Mouse (Mus musculus) ovary, postnatal 36 days (tissue): ENCODE data around the gene Strip2.

Source experiments
- DNase-seq: peaks from one replicate; pipeline ENCODE4 v3.0.0; 2022; ENCODE audit warnings: low spot score, mixed read lengths

Strip2 gene

DNA sequence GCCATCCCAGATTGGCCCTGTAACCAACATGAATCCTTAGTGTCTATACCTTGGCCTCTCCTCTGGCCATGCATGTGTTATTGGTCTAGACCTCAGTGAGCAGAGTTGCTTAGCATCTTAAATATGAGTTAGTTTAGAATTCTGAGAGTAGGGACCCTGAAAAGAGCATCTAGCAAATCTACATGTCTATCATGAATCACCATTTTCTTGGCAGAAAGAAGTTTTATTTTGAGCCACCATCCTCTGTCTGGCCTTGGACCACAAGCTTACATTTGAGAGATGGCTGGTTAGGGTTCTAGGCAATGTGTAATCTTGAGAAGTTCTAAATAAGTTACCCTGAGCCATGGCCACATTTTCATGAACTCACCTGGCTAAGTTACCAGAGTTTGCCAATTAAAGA is 13.3 kb downstream of the Strip2 start:
- DNase-seq, result no peak

DNA sequence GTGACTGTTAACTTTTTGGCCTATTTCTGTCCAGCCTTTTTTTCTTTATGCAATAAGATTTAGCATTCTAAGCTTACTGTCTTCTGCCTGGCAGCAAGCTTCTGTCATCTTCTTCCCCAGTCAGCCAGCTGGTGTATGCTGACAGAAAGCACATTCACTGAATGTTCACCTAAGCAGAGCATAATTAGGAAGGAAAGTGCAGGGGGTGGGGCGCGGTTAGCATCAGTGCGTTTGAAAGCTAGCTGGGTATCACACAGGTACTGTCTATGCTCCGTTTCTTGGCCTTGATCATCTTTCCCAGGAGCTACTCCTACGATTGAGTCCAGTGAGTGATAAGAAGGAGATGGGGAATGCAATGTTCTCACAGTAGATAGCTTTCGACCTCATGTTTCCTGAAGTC is 13.9 kb downstream of the Strip2 start:
- no peak for DNase-seq

DNA sequence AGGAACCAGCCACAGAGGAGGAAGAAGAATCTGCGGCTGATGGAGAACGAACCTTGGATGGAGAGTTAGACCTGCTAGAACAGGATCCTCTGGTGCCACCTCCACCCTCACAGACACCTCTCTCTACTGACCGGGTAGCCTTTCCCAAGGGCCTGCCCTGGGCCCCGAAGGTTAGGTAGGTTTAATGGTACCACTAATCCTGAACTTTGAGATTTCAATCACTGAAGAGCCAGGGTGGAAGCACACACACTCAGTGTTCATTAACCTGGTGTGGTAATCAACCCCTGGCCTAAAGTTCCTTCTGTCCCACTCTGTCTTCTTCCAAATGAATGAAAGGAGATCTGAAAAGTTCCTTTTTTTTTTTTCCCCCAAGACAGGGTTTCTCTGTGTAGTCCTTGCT is 14.4 kb downstream of the Strip2 start:
- no peak for DNase-seq

DNA sequence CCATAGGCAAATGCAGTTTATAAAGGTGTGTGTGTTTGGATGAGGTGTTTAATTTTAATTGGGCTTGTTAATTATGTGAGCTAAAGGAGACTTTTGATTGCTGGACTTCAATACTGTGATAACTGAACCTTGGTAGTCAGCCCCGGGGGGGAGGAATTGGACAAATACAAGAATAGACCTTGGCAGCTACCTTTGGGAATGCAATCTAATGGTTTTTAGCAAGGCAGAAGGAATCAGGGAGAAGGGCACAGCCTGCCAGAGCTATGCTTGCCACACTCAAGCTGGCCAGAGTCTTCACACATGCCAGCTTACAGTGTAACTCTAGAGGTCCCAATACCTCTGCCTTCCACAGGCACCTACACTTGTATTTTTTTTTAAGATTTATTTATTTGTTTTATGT is 18.9 kb downstream of the Strip2 start:
- DNase-seq, result no peak

DNA sequence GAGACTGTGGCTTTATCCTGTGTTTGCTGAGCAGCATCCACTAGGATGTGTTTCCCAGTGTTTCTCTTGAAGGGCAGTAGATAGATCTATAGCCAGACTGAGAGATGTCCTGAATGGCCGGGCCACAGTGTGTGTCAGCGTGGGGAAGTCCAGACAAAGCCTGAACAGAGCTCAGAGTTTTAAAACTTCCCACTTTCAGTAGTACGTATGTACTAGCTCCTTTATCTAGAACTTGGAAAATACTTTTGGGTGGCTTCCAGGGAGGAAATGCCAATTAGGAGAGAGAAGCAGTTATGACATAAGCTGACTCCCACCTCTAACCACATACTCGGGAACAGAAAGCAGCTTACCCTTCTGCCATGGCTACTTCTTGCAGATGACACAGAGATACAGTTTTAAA is 23.6 kb downstream of the Strip2 start:
- DNase-seq, result no peak

DNA sequence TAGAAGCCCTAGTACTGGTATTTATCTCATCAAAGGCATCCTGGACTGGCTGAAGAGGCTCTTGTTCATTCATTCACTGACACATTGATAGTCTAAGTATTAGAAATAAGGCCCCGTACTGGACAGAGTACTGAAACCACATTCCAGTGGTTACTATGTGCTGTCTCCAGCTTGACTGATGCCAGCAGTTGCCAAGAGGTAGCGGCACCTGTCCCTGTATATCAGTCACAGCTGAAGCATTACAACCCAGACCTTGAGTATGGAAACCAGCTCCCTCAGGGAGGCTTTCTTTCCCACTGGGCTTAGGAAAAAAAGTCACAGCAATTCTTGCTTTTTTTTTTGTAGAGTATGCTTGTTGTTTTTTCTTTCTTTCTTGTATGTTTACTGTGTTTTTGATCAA is 24.2 kb downstream of the Strip2 start:
- DNase-seq, result no peak

DNA sequence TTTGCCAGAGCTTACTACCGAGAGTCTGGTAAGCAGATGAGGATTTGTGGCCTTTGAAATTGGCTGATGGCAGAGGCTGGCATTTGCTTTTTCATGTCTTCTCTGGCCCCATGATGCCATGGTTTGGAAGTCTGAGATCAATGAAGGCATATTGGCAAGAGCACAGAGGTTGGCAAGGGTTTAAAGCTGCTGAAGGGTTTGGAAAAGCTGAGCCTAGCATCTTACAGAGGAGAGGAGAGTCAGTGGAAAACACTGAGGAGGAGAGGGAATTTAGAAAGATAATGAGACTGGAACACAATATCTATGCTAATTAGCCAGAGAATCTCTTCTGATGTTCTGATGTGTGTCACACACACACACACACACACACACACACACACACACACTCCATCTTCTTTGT is 27.7 kb downstream of the Strip2 start:
- DNase-seq, result no peak

DNA sequence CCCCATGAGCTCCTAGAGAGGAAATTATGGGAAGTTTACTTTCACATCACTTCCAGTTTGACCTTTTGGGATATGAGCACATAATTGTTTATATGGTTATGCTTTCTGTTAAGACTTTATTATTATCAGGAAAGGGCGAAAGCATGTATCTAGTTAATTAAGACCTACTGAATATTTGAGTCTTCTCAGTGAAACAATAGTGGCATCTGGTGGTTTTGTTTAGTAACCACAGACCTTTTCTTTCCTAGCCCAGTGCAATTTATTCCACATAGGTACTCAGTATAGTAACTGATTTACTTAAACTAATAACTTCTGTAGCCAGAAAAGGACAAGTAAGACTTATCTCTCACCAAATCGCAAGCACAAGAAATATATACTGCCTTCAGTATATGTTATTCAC is 29.8 kb downstream of the Strip2 start:
- DNase-seq, result no peak

DNA sequence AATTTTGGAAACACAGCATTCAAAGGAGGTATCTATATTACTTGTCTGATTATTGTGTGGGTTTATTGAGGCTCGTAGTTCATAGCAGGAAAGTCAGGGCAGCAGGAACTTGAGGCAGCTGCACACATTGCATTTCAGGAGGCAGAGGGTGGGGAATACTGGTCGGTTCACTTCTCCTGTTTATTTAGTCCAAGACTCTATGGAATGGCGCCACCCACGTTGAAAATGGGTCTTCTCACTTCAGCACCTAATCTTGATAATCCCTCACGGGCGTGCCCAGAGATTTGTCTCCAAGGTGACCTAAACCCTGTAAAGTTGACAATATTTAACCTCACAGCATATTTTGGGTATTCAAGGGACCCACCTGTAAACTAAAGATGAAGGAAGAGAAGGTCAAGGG is 31.0 kb downstream of the Strip2 start:
- DNase-seq, result no peak

DNA sequence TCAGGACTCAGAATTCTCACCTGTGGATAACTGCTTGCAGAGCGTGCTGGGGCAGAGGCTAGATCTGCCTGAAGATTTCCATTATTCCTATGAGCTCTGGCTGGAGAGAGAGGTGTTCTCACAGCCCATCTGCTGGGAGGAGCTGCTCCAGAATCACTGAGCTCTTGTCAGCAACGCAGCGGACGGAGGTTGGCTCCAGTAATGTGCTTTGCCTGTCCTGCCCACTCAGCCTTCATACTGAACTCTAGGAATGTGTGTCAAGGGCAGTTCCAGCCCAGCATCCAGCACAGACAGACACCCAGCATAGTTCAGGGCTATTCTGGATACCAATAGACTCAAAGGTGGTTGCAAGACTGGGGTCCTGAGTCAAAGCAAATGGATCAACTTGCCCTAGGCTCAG is 39.9 kb downstream of the Strip2 start:
- DNase-seq, result no peak

DNA sequence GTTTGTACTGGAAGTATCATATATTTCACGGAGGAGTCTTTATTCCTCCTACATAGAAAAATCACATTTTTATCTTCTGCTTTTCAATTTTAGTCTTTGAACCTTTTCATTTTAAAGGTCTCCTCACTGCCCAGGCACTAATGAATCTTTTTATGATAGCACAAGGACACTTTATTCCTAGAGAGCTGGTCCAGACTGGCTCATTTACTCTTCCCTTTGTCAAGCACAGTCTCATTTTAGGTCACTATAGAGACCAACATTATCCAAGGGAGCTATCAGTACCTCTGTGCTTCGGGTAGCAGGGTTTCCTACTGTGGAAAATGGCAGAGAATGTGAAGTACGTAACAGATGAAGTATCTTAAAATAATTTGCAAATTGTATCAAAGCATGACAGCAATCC is 41.9 kb downstream of the Strip2 start:
- DNase-seq, result no peak

DNA sequence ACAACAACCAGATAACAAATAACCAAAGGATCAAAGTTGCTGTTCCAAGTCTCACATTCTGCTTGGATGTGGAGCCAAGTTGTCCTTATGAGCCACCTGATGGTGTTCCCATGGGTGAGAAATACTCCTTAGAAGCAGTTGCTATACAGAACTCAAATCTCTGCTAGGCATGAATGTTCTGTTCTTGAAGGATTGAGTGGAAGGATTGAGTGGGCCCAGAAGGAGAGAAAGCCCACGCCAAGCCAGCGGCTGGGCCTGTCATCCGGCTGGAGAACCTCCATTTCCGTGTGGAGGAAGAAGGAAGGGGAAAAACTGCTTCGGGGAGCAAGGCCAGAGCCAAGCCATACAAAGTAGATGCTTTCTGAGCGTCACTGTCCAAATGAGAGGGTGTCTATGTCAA is 44.3 kb downstream of the Strip2 start:
- DNase-seq, result no peak

DNA sequence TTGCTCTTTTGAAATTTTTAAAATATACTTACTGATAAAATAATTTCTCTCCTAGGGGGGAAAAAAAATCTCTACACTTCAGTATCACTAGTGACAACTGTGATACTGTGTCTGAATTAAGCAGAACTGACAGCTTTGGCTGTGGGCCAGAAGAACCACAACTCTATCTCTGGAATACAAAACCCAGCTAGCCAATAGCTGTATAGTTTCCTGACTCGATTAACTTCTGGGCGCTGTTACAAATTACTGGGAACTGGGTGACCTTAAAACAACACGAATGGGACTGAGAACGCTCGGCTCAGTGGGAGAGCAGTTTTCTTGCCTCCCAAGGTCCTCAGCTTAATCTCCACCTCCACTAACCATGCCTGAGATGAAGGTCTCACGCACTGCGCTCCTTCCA is 51.1 kb downstream of the Strip2 start:
- DNase-seq, result no peak

DNA sequence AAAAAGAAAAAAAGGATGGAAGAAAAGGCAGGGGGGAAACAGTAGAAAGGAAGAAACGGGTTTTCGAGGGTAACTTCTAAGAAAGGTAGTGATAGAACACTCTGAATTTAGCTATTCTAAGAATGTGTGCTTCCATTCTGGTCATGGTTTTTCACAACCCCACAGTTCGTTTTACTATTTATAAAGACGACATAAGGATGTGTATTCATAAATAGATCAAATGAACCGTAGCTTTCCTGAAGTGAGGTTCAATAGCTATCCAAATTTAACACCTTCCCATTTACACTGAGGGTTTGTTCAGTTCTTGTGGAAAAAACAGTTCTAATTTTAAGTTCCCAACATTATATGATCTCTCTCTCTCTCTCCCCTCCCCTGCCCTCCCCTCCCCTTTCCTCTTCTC is 56.5 kb downstream of the Strip2 start:
- no peak for DNase-seq

DNA sequence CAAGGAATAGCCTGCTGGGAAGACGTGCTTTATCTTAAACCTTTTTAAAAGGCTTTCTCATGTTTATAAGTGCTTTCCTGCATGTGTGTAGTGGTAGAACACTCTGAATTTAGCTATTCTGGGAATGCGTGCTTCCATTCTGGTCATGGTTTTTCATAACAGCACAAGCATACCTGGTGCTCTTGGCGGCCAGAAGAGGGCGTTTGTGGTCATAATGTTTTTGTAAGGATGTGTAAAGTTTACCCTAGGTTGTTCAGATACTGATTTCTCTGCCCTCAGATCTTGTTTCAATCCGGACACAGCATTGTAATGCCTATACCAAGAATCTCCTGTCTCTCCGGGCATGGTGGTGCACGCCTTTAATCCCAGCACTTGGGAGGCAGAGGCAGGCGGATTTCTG is 58.0 kb downstream of the Strip2 start:
- DNase-seq, result no peak

DNA sequence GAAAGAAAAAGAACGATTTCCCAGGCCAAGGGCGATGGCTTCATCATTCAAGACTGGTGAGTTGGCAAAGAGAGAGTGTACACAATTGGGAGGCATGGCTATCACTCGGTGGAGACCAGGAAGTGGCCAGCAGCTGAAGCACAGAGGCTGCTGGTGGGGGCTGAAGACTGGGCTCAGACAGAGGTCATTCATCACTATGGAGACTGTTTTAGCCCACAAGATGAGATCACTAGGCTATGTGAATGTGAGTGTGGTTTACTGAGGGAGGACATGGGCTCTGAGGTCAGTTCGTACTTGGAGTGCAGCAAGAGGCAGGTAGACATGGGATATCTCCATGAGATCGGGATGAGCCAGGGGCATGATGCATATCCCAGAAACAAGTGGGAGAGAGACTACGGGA is 63.6 kb downstream of the Strip2 start:
- DNase-seq, result no peak

DNA sequence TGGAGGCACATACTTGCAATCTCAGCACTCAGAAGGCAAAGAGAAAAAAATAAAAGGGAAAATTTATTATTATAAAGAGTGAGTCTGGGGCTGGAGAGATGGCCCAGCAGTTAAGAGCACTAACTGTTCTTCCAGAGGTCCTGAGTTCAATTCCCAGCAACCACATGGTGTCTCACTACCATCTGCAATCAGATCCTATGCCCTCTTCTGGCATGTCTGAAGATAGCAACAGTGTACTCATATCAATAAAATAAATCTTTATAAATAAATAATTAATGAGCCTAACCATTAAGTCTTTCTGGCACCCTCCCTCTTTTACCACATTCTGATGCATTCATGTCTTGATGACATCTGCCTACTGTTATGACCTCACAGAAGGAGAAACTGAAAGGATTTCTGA is 65.0 kb downstream of the Strip2 start:
- no peak for DNase-seq

DNA sequence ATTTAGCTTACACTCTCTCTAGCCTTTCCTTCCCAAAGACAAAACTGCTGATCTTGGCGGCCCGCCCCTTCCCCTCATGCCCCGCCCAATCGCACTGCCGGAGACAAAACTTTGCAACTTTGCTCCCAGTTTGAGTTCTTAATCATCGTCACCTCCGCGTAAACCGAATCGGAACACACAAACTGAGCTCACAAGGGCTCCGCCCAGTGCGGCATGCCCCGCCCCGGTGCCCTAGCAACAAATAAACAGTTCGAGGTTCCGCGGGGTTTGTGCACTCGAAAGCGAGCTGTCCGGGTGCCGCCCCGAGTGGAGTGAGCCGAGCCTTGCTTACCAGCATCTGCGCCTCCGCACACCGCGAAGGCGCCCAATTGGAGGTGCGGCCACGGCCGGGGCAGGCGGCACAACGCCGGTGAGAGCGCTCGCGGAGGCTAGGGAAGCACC is 68.3 kb downstream of the Strip2 start:
- peak; percentile 85 for DNase-seq

DNA sequence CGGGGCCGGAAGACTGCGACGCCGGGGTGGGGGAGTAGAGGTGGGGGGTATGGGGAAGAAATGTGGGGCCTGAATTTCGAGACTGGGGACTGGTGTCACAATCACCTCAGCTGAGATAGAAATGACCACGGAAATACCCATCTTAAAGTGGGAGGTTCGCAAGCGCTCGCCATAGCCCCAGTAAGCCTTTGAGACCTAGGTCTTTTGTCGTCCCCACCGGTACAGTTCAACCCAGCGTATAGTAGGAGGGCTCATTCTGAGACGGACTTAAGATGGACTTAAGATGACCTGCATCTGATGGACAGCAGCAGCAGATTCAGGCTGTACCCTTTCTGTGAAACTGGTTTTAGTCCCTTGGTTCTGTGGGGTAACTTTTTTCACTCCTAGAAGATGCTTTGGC is 68.7 kb downstream of the Strip2 start:
- no peak for DNase-seq

DNA sequence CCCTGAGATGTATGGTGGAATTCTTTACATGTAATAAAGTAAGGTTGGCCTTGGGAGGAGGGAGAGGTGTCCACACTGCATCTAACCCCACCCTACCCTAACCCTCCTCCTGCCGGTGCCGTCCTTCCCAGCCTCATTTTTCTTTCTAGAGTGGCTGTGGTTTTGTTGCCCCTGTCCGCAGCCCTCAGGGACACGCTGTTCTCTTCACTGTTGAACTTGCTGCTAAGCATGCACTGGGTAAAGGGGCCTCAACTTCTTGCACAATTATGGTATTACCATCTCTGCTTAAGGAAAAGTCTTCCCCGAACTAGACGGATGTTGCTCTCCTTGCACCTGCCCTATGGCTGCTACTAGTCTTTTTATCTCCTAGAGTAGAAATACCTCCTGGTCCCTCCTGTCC is 69.2 kb downstream of the Strip2 start:
- no peak for DNase-seq

DNA sequence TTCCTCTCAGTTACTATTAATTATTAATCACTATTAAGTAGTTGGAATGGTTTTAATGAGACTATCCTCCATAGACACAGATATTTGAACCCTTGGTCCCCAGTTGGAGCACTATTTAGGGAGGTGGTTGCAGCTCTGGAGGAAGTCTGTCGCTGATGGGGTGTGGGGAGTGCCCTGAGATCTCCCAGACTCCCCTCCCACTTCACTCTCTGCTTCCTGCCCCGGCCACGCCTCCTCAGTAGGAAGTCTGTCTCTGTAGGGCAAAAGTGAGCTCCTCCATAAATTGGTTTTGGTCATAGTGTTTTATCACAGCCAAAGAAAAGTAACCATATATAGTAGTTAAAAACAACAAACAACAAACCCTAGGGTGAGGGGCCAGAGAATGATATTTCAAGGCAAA is 70.4 kb downstream of the Strip2 start:
- DNase-seq, result no peak

DNA sequence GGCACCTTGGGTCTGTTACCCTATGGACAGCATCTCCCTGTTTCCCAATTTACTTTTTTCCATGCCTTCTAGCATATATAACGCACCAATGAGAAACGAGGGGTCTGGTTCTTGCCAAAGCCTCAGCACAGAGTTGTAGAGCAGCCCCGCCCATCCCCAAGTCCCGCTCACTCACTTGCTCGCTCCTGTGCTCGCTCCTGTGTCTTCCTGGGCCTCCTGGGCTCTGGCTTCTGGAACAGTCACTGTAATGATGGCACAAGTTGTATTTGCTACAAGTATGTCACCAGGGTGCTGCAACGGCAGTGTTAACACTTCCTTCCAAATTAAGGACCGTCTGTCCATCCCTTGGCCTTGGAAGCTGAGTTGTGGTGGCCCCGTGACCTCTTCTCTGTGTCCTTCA is 81.3 kb downstream of the Strip2 start:
- DNase-seq, result no peak

DNA sequence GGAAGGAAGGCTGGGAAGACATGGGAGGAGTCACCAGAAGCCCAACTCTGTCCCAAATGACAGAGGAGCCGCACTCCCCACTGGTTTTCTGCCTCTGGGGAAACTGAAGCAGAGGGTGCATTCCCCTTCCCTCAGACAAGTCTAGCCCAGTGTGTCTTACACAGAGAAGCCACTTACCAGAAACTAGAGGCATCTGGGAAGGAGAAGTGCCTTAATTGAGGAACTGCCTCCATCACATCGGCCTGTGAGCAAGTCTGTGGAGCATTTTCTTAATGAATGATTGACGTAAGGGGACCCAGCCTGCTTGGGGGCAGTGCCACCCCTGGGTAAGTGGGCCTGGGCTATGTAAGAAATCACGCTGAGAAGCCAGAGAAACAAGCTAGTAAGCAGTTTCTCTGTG is 82.0 kb downstream of the Strip2 start:
- no peak for DNase-seq

DNA sequence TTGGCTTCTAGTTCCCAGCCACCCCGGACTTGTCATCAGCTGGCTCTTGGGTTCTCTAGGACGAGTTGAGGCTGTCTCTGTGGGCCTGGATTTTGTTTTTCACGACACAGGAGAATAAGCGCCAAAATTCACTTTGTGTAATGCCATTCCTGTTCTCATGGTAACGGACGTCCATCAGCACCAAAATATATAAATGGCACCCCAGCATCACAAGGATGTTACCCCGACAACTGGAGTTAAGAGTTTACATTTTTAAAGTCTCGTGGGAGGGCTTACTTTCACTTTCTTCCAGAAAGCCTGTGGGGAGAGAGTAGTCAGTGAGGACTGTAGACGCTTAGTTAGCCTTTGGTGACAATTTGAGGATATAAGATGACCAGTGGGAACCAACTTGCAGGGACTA is 85.8 kb downstream of the Strip2 start:
- DNase-seq, result no peak

DNA sequence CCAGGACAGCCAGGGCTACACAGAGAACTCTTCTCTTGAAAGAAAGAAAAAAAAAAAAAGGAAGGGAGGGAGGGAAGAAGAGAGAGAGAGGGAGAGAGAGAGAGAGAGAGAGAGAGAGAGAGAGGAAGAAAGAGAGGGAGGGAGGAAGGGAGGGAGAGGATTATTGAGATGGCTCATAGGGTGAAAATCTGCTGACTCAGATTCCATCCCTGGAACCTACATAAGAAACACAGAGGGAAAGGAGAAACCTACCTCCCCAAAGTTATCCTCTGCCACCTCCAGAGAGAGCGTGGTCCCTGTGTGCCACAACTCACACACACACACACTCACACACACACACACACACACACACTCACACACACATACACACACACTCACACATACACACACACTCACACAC is 89.0 kb downstream of the Strip2 start:
- no peak for DNase-seq
